Mouse (Mus musculus) ES-E14 (cell line): ENCODE data around the gene Nfkbib. TPM values are rescaled to one million over a fixed set of nuclear protein-coding genes. Genes with fewer than 3 reads are reported as not detected.
A peak's percentile ranks its signal among the peaks of the same experiment; 100 is the strongest.

Experiments
- DNase-seq: peaks from one replicate; pipeline ENCODE4 v3.0.0-alpha.2; 2013; ENCODE audit warnings: low read depth, low spot score
- H3K27ac ChIP-seq: 2 replicates; pipeline ENCODE4 v1.5.1; 2012; ENCODE audit warnings: low read depth, mild to moderate bottlenecking, low read length, moderate library complexity, mixed read lengths; ENCODE audit not compliant: poor library complexity, insufficient read depth, severe bottlenecking
- H3K36me3 ChIP-seq: 2 replicates; pipeline ENCODE4 v1.6.1; 2012; ENCODE audit warnings: mild to moderate bottlenecking, low read length, moderate library complexity, mixed read lengths; ENCODE audit not compliant: control insufficient read depth, poor library complexity, insufficient read depth, severe bottlenecking
- H3K4me1 ChIP-seq, 2 experiments: fragments of 150-350 bp in 1 of 2; sonication (generic) in 1 of 2; 2 replicates each; pipeline ENCODE4 v1.6.1; 2012; ENCODE audit warnings: low read length in 2 of 2, mild to moderate bottlenecking in 1 of 2, mixed read lengths in 1 of 2; ENCODE audit not compliant: control insufficient read depth in 2 of 2, insufficient read depth in 2 of 2, poor library complexity in 1 of 2
- H3K4me3 ChIP-seq, 2 experiments: fragments of 150-350 bp in 1 of 2; sonication (generic) in 1 of 2; 2 replicates each; pipeline ENCODE4 v1.5.1; 2012; ENCODE audit warnings: low read length in 2 of 2, low read depth in 1 of 2, mild to moderate bottlenecking in 1 of 2, mixed read lengths in 1 of 2; ENCODE audit not compliant: insufficient read depth in 1 of 2, poor library complexity in 1 of 2, severe bottlenecking in 1 of 2
- H3K9ac ChIP-seq: 2 replicates; pipeline ENCODE4 v1.6.1; 2012; ENCODE audit warnings: low read depth, mild to moderate bottlenecking, low read length, mixed read lengths; ENCODE audit not compliant: poor library complexity, insufficient read depth, severe bottlenecking
- H3K9me3 ChIP-seq: fragments of 150-350 bp; sonication (generic); 2 replicates; pipeline ENCODE4 v1.6.1; 2012; ENCODE audit warnings: low read depth, mild to moderate bottlenecking, low read length; ENCODE audit not compliant: control insufficient read depth, insufficient read depth
- CHD2 ChIP-seq: IDR thresholded peaks from 2 replicates; pipeline ENCODE4 v1.6.1; 2014; ENCODE audit warnings: mild to moderate bottlenecking, low read depth, low read length, inconsistent platforms
- HCFC1 ChIP-seq: IDR thresholded peaks from 2 replicates; pipeline ENCODE4 v1.6.1; 2012; ENCODE audit warnings: low read length, inconsistent platforms, borderline replicate concordance; ENCODE audit not compliant: insufficient read depth
- MAFK ChIP-seq: IDR thresholded peaks from 2 replicates; pipeline ENCODE4 v1.6.1; 2014; ENCODE audit warnings: mild to moderate bottlenecking, low read depth, low read length, inconsistent platforms; ENCODE audit not compliant: insufficient read depth
- ZC3H11A ChIP-seq: IDR thresholded peaks from 2 replicates; pipeline ENCODE4 v1.6.1; 2012; ENCODE audit warnings: low read depth, mild to moderate bottlenecking, inconsistent platforms, low read length, borderline replicate concordance
- ZNF384 ChIP-seq: IDR thresholded peaks from 2 replicates; pipeline ENCODE4 v1.6.1; 2012; ENCODE audit warnings: low read depth, low read length, inconsistent platforms
- in situ Hi-C, 2 experiments: fragments of 600-800 bp; cut with MboI; formaldehyde crosslinking; loops; one replicate each; pipeline ENCODE4 v1.15.1; 2025; ENCODE audit warnings: low sequenced_read_pairs in 2 of 2, inconsistent platforms in 1 of 2; ENCODE audit not compliant: unreplicated experiment in 2 of 2
- total RNA-seq: library from RNA; depleted of rRNA; stranded (reverse); fragments of 300-350 nt; gene quantifications from 2 replicates; pipeline ENCODE4 v1.2.3, GENCODE M21; 2012

Gene Nfkbib
- total RNA-seq, 1 experiment = 20.1 TPM

- DNase-seq = no peak
- no peak for TF ChIP-seq ZNF384
- TF ChIP-seq CHD2 = no peak
- no peak for TF ChIP-seq MAFK
- no peak for TF ChIP-seq HCFC1
- TF ChIP-seq ZC3H11A = no peak
- H3K27ac ChIP-seq = no peak overlapping the region
- H3K36me3 ChIP-seq = no peaks in the 10 kb centered on the region
- H3K9me3 ChIP-seq = no peaks in the 10 kb centered on the region
- in situ Hi-C loops = no loop called here
- peaks cover 7 to 30% of the 10 kb centered on the region in 2 experiments; a peak in 3 of 4 replicates for H3K4me1 ChIP-seq
- H3K9ac ChIP-seq = no peak overlapping the region
- no peak overlapping the region for H3K4me3 ChIP-seq
Observed at GRCm38 (mm10) chr7:28787884-28788283, 20.6 kb upstream of the Nfkbib start.

- H3K9me3 ChIP-seq = no peaks in the 10 kb centered on the region
- H3K4me1 ChIP-seq = peaks cover 5 to 17% of the 10 kb centered on the region in 2 experiments; a peak in 3 of 4 replicates
- no peak overlapping the region for H3K27ac ChIP-seq
- H3K36me3 ChIP-seq = no peaks in the 10 kb centered on the region
- in situ Hi-C loops = no loop called here
- no peak overlapping the region for H3K4me3 ChIP-seq
- TF ChIP-seq ZNF384 (no peak), ZC3H11A (no peak), HCFC1 (no peak), MAFK (no peak), CHD2 (no peak)
- no peak overlapping the region for H3K9ac ChIP-seq
- DNase-seq = no peak
Observed at GRCm38 (mm10) chr7:28785161-28785560, 17.8 kb upstream of the Nfkbib start.

DNA sequence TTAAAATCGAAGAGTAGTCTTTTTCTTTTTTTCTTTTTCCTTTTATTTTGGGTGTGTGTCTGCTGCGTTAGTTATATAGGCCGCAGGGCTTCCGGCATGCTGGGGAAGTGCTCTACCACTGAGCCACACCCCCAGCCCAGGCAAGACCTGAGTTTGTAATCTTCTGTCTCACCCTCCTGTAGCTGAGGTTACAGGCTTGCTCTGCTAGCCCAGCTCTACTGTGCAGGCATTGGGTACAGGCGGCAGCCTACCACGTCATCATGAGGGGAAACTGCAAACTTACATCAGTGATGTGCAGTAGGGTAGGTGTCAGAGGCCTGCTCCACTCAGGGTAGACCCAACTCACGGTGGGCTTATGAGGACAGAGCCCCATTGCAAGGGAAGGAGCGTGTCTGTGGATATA is 13.9 kb upstream of the Nfkbib start:
- H3K9me3 ChIP-seq = no peaks in the 10 kb centered on the region
- no peak overlapping the region for H3K9ac ChIP-seq
- no peak overlapping the region for H3K27ac ChIP-seq
- H3K36me3 ChIP-seq = no peaks in the 10 kb centered on the region
- no peak for TF ChIP-seq ZC3H11A
- TF ChIP-seq CHD2 = no peak
- no peak overlapping the region for H3K4me3 ChIP-seq
- H3K4me1 ChIP-seq = peaks cover 3 to 5% of the 10 kb centered on the region in 2 experiments; a peak in 2 of 4 replicates
- no peak for DNase-seq
- in situ Hi-C loops = no loop called here

GRCm38 (mm10) chr7:28780857-28781256 is 13.5 kb upstream of the Nfkbib start:
- Histone ChIP-seq H3K4me3 (no peak overlapping the region), H3K4me1 (peaks cover 3 to 5% of the 10 kb centered on the region in 2 experiments; a peak in 2 of 4 replicates), H3K9me3 (no peaks in the 10 kb centered on the region), H3K36me3 (no peaks in the 10 kb centered on the region), H3K9ac (no peak overlapping the region), H3K27ac (no peak overlapping the region)
- in situ Hi-C loops = no loop called here
- no peak for DNase-seq
- TF ChIP-seq ZNF384 (no peak), ZC3H11A (no peak), CHD2 (no peak), MAFK (peak; percentile 48; the same call in 1 of the 2 replicates)

DNA sequence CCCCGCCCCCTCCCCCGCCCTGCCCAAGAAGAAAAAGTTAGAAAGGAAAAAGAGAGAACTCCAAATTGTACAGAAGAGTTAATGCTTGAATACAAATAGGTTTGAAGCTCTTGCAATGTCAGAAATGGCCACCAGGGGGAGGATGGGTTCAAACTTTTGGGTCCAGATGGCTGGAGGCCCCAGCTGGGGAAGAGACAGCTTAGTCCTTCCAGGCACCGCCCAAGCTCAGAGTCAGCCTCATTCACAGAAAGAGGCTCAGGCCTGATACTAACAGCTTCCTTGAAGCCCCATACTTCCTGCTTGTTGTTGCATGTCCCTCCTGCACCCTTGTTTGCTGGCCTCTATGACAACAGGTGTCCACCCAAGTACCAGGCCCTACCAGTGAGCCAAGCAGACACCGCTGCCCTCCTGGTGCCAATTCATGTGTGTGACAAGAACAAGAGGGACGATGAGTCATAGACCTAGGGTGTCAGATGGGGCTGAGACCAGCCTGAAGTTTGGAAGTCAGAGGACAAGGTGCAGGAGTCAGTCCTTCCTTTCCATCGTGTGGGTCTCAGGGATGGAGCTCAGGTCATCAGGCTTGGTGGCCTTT is 12.9 kb upstream of the Nfkbib start:
- Histone ChIP-seq H3K9me3 (no peaks in the 10 kb centered on the region), H3K9ac (no peak overlapping the region), H3K27ac (0 out of 2 replicates have a peak overlapping the region, but pooled peaks have one; percentile 24), H3K4me3 (no peak overlapping the region), H3K36me3 (no peaks in the 10 kb centered on the region), H3K4me1 (peaks cover 3 to 5% of the 10 kb centered on the region in 2 experiments; a peak in 2 of 4 replicates)
- peak; percentile 92 for DNase-seq
- in situ Hi-C loops = no loop called here
- TF ChIP-seq CHD2 = no peak
- 0 out of 2 replicates have a peak, but pooled peaks have one; percentile 21 for TF ChIP-seq ZNF384
- TF ChIP-seq ZC3H11A = peak; percentile 68; the same call in 1 of the 2 replicates
